Mouse (Mus musculus): ENCODE measurements around the gene Abca7. TPM values are rescaled to one million over a fixed set of nuclear protein-coding genes. Genes with fewer than 3 reads are reported as not detected.

Gene Abca7
- total RNA-seq, 1 experiment from 2014 or later, result 15.5 TPM

- no peak for ATAC-seq (replicated peaks; ENCODE audit: low read depth, poor library complexity, severe bottlenecking)
Observed at GRCm38 (mm10) chr10:80018739-80019297, 22.5 kb downstream of the Abca7 start.

- no peak for ATAC-seq (replicated peaks; ENCODE audit: low read depth, poor library complexity, severe bottlenecking)
Observed at GRCm38 (mm10) chr10:80019471-80020131, 23.3 kb downstream of the Abca7 start.

- ATAC-seq (replicated peaks; ENCODE audit: low read depth, poor library complexity, severe bottlenecking), result no peak
Observed at GRCm38 (mm10) chr10:80020191-80020590, 23.9 kb downstream of the Abca7 start.

- no peak for ATAC-seq (replicated peaks; ENCODE audit: low read depth, poor library complexity, severe bottlenecking)
Observed at GRCm38 (mm10) chr10:80020603-80021319, 24.5 kb downstream of the Abca7 start.

- ATAC-seq (replicated peaks; ENCODE audit: low read depth, poor library complexity, severe bottlenecking), result no peak
Observed at GRCm38 (mm10) chr10:80021320-80021641, 25.0 kb downstream of the Abca7 start.

GRCm38 (mm10) chr10:80022164-80022563 is 25.9 kb downstream of the Abca7 start:
- peak; percentile 23 for ATAC-seq (replicated peaks; ENCODE audit: low read depth, poor library complexity, severe bottlenecking)

- no peak for ATAC-seq (replicated peaks; ENCODE audit: low read depth, poor library complexity, severe bottlenecking)
Observed at GRCm38 (mm10) chr10:80022806-80023205, 26.5 kb downstream of the Abca7 start.

GRCm38 (mm10) chr10:80023758-80024157 is 27.5 kb downstream of the Abca7 start:
- ATAC-seq (replicated peaks; ENCODE audit: low read depth, poor library complexity, severe bottlenecking), result no peak

- ATAC-seq (replicated peaks; ENCODE audit: low read depth, poor library complexity, severe bottlenecking), result peak; percentile 45
Observed at GRCm38 (mm10) chr10:80024229-80025043, 28.1 kb downstream of the Abca7 start.

GRCm38 (mm10) chr10:80025044-80025347 is 28.7 kb downstream of the Abca7 start:
- ATAC-seq (replicated peaks; ENCODE audit: low read depth, poor library complexity, severe bottlenecking), result no peak

- no peak for ATAC-seq (replicated peaks; ENCODE audit: low read depth, poor library complexity, severe bottlenecking)
Observed at GRCm38 (mm10) chr10:80025463-80025862, 29.2 kb downstream of the Abca7 start.

GRCm38 (mm10) chr10:80025889-80026288 is 29.6 kb downstream of the Abca7 start:
- ATAC-seq (replicated peaks; ENCODE audit: low read depth, poor library complexity, severe bottlenecking), result peak; percentile 35

- no peak for ATAC-seq (replicated peaks; ENCODE audit: low read depth, poor library complexity, severe bottlenecking)
Observed at GRCm38 (mm10) chr10:80027681-80028520, 31.6 kb downstream of the Abca7 start.

GRCm38 (mm10) chr10:80028521-80028846 is 32.2 kb downstream of the Abca7 start:
- no peak for ATAC-seq (replicated peaks; ENCODE audit: low read depth, poor library complexity, severe bottlenecking)

GRCm38 (mm10) chr10:80030191-80030590 is 33.9 kb downstream of the Abca7 start:
- peak; percentile 19 for ATAC-seq (replicated peaks; ENCODE audit: low read depth, poor library complexity, severe bottlenecking)

GRCm38 (mm10) chr10:80030736-80031135 is 34.4 kb downstream of the Abca7 start:
- ATAC-seq (replicated peaks; ENCODE audit: low read depth, poor library complexity, severe bottlenecking), result no peak

- peak; percentile 75 for ATAC-seq (replicated peaks; ENCODE audit: low read depth, poor library complexity, severe bottlenecking)
Observed at GRCm38 (mm10) chr10:80032799-80033480, 36.6 kb downstream of the Abca7 start.

GRCm38 (mm10) chr10:80033511-80034391 is 37.5 kb downstream of the Abca7 start:
- peak; percentile 31; the same call in 1 of the 2 replicates for ATAC-seq (replicated peaks; ENCODE audit: low read depth, poor library complexity, severe bottlenecking)

- ATAC-seq (replicated peaks; ENCODE audit: low read depth, poor library complexity, severe bottlenecking), result no peak
Observed at GRCm38 (mm10) chr10:80035148-80035547, 38.9 kb downstream of the Abca7 start.
